Mouse (Mus musculus) kidney, adult 9 months (tissue): ENCODE measurements around the gene Akt3.

Source experiments
- DNase-seq: peaks from one replicate; pipeline ENCODE4 v3.0.0; 2022

The Akt3 gene

DNA sequence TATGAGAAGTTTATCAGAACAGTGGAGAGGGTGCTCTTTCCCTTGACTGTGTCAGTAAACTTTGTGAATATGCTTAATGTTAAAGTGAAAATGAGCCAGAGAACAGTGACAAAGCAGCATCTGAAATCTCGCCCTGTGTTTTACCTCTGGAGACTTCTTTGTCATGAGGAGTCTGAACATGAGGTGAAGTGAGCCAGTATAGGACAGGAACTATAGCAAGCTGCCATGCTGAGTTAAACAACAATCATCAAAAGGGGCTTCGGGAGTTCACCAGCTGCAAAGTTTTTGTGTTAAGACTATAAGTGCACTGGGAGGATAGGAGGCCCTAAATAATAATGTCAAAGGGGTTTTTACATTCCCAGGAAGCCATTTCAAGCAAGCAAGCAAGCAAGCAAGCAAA lies 71.3 kb downstream of the Akt3 start:
- DNase-seq = no peak

DNA sequence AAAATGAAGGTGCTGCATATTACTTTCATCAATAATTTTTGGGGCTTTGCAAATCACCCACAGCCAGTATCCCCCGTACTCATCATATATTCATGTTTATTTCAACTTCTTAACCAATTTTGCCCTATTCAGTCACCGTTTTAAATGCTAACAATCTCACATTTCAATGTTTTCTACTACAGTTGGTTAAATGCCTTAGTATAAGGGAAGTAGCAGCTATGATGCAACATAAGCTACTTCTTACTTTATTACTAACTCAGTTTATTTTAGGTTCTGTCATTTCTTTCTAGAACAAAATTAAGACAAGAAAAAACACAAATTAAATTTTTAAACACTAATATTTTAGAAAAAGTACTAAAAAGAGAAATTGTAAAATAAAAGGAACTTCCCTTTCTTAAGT lies 78.4 kb downstream of the Akt3 start:
- no peak for DNase-seq

DNA sequence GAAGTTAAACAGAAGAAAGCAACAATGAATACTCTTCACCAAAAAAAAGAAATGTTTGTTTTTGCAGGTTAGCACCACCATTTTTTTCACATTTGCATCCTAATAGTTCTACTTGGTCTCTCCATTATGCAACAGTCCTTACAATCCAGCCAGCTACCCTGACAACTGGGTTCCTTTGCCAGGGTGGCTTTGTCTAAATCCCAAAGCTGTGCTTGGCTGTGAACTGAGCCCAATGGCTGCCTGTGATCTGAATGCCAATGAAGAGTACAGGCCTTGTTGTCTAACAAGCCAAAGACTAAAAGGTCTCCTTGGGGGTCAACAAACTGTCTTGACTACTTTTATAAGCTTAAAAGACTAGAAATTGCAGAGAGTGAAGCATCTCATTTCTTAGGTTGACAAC lies 82.6 kb downstream of the Akt3 start:
- DNase-seq = no peak

DNA sequence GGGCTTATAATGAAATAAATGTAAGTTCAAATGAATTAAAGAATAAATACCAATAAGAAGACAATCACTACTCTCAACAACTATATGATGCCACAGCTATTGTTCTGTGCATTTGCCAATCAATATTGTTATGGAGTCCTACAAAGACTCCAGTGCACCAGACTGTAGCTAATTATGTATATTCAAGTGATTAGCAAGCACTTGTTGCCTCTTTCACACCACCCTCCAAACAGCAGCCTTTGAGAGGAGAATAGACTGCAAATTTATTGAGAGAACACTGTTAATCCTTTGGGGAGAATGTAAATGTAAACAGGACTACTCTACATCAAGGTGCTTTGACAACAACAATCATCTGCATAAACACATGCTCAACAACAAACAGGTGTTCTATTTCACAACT lies 86.7 kb downstream of the Akt3 start:
- DNase-seq = no peak

DNA sequence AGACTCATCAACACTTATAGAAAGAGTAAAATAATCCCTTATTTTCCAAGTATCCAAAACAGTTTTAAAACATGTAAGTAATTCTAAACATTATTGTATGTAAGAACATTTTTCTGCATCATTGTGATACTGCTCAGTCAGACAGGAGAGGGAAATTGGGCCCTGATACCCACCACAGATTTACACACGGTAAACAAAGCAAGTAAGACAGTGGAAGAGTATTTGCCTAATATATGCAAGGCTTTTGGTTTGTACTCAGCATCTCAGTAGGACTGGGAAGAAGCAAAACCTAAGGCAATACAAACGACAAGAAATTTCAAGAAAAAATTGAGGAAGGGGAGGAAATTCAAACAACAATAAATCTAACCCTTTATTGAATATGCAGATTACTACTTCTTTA lies 92.2 kb downstream of the Akt3 start:
- DNase-seq = no peak

DNA sequence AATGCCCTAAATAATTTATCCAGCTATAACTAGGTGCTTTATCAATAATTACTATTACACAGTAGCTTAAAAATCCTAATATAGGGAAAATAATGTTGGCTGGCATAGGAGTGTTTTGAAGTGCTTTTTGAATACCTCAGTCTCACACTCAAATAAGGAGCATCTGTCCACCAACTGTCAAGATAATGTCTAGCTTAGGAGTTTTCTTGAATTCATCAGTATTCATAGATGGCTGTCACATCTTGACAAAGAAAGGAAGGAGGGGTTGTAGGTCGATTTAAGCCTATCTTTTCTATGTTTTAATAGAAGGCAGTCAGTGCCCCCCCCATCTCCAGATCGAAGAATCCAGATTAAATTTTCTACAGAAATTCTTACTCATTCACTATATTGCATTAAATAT lies 92.7 kb downstream of the Akt3 start:
- DNase-seq = no peak

DNA sequence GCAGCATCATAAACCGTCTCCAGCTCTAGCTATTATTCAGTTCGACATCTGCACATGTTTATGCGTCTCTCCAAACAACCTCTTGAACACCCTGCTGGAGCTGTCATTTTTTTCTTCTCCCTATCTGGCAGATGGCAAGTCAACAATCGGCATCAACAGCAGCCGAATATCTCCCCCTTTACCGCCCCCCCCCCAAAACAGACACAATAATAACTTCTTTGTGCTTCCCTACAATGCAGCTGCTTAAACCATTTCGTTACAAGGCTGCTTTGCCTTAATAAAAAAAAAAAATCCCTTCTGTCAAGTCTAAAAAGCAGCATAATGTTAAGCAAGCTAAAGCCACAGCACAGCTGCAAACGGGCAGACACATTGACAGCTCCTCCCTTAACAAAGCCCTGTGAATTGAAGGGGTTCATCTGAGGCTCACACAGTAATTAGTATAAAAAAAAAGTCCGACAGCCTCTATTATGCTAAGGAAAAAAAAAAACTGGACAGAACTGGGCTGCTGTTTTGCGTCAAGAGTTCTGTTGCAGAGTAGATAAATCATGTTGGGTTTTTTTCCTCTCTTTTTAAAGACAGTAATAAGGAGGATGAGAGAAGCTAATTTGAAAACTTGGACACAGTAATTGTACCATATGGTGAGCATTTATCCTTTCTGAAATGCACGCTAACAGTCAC lies 107.5 kb downstream of the Akt3 start:
- no peak for DNase-seq

DNA sequence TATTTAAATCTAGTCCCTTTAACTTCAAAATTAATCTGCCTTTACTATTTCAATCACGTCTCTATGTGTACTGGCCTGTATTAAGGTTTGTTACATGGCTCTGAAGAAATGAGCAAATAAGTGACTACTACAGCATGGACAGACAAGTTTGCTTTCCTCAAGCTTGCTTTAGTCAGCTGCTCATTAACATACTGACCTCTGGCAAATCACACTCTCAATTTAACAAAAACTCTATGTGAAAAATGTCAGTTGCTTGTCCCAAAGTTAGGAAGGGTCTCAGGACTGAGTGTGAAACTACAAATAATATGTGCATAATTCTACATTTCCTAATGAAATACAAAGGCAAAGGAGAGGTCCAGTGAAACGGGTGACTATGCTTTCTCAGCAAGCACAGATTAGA lies 109.3 kb downstream of the Akt3 start:
- no peak for DNase-seq

DNA sequence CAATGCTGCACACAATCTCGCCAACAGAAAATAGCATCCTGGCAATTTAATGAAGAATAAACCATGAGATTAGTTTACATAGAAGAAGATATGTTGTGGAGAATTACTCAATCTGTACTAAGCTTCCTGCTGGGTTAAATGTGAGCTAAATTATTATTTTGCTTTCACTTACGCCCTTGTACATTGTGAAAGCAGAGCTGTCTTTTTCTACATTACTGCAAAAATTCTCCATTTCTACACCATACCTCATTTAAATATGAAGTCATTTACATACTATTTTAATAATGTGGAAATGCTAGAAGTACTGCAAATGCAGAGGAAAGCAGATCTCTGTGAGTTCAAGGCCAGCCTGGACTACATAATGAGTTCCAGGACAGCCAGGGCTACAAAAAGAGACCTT lies 116.5 kb downstream of the Akt3 start:
- no peak for DNase-seq

DNA sequence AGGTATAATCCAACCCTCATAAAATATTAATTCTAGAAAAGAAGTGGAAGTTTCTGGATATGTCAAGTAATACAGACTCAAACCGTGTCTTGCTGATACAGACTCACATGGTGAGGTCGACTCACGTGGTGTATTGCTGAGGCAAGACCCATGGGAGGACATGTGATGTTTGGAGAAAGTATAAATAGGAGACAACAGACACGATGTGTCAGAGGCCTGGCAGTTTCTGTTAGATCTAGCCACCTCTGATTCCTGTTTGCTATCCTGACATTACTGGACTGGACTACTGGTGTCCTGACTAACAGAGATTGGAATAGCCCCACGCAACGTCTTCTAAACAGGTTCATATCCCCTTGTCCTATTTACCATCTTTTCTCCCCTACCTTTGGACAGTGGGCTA lies 118.4 kb downstream of the Akt3 start:
- DNase-seq = no peak

DNA sequence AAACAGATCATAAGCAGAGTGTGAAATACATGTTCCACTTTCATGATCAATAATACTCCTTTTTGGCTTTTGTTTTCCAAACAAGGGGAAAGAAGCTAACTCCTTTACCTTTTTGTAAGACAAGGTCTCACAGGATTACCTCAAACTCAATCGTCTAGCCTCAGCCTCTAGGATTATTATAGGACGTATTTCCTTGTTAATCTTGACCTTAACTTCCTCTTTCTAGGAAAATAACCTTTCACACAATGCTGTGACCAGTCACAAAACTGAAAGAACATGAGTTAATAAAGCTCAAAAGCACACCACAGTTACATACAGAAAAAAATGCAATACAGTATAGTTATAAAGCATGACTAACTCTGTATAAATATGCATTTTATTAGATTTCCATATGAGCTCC lies 126.5 kb downstream of the Akt3 start:
- no peak for DNase-seq

DNA sequence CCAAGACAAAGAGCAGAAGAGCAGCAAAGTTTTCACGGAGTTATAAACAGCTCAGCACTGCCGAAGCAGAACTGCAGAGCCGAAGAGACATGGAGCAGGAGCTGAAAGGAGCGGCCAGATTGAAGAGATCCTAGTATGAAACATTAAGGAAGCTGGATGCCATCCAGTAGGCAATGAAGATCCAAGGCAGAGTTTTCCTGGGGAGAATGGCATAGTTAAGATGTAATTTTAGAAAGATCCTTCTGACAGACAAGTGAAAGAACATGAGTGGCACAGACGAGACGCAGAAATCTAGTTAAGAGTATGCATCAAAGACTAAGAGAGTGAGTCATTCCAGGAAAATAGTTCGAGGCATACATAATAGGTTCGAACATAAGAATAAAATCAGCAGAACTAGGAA lies 131.3 kb downstream of the Akt3 start:
- DNase-seq = no peak

DNA sequence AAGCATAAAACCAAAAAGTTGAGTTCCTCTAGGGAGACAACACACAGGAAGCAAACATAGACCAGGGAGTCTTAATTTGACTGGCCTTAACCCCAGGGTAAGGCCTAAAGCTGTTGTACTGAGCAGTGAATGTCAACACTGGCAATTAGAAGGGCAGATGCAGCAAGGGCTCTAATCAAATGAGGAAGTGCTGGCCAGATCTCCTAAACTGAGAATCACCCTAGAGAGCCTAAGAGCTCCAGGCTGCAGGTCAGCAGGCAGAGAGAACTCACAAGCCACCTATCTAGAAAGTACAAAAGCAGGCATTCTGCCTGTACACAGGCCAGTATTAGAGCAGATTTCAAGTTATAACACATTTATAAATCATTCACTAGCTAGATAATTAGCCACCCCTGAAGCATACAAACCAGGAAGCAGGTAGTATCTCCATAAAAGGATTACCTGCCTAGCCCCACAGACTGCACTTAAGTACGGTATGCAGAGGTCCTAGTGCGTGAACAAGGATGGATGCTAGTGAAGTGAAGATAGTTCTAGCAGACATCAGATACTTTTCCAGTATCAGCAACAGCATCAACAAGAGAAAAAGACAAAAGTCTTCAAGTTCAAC lies 147.2 kb downstream of the Akt3 start:
- DNase-seq = no peak

DNA sequence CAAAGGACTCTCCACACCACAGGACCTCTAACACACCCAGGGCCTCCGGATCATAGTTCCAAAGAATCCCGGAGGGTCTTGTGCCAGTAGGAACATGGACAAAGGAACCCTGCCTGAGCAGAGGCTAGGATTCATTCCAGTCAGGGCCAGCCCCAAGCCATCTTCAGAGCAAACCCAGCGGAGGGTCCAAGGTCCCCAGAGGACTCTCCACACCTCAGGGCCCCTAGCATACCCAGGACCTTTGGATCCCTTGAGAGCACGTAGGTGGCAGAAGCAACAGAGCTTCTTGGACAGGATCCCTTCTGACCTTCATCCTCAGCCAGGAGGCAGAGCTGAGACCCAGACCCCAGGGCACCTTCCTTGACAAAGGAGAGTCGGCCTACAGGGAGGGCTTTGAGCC lies 167.5 kb downstream of the Akt3 start:
- no peak for DNase-seq

DNA sequence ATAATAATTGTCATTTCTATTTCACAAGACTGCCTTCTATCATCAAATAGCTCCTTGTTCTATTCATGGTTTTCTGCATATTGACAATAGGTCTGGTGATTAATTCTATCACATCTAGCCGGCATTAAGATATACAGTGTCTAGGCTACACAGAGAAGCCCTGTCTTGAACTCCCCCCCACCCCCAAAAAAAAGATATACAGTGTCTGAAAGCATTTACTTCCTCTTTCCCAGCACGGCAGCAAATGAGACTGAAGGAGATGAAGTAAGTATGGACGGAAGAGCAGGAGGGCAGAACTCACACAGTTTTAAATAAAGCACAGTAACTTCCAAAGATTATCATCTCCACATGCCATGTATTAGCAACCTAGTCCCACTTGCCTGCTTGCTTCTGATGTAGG lies 168.5 kb downstream of the Akt3 start:
- DNase-seq = no peak

DNA sequence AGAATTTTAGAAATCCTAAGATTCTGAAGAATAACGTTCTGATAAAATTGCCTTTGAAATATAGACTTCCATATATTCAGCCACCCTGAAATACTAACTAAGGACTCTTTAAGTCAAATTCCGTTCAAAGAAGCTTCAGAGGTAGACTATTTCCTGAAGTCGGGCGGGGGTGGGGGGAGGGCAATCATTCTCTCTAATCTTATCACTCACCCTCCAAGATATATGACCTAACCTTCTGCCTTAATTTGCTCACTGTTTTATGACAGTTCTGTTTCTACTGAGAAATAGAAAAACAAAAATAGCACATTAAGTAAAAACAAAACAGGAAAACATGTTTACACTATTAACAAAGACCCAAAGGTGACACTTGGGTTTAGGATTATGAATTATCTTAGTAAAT lies 169.0 kb downstream of the Akt3 start:
- DNase-seq = no peak

DNA sequence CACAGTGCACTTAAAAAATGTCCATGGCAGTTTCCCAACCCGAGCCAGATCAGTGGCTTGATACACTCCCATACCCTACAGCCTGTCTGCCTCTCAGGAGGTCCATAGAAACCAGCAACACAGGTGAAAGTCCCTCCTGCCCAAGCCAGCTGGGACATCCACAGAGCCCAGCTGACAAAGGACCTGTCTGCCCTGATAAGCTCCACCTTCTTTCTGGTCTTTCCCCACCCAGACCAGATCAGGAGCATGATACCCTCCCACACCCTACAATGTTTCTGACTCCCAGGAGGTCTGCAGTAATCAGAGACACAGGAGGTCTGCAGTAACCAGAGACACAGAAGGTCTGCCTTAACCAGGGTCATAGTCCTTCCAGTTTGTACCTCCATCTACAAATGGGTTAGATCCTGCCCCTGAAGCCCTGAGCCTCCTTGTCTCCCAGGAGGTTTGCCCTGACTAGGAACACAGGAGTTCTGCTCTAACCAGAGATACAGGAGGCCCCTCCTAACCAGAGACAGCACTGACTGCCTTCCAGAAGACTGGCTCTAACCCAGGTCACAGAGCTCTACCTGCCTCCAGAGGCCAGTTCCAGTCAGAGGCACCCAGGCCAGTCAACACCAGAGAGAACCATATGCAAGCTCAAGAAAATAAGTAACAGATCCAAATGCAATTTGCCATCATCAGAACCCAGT lies 175.9 kb downstream of the Akt3 start:
- no peak for DNase-seq

DNA sequence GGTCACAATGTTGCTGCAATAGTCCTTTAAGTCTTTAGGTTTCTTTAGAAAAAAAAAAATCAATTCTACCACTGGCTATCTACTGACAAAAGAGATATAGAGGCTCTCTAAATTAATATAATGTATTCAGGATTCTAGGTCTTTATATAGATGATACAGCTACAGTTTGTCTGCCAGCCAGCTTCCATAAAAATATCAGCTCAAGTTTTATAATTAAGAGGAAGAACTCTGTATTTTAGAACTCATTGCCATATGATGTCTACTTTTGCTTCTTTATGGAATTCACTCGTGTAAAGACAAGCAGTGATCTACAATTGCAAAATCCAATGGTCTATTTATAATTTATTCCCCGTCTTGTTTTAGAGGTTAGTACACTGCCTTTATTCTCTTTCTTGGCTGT lies 188.8 kb downstream of the Akt3 start:
- DNase-seq = no peak

DNA sequence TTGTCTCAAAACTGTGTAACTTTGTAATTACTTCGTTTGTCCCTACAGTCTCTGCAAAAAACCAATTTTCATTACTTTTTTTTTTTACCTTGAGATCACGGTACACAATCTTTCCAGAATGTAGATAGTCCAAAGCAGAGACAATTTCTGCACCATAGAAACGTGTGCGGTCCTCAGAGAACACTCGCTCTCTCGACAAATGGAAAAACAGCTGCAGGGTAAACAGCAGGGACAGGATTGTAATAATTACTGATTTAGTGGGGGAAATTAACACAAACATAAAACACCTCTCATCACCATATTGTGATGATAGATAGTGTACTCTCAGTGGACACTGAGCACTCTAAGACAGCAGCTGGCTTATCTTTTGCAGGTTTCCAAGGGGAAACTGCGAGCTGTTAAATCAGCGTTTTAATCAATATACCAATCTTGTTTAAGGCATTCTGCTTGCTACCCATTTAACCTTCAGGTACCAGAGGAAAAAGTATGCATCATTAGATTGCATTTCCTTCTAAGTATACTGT lies 190.8 kb downstream of the Akt3 start:
- DNase-seq = no peak

DNA sequence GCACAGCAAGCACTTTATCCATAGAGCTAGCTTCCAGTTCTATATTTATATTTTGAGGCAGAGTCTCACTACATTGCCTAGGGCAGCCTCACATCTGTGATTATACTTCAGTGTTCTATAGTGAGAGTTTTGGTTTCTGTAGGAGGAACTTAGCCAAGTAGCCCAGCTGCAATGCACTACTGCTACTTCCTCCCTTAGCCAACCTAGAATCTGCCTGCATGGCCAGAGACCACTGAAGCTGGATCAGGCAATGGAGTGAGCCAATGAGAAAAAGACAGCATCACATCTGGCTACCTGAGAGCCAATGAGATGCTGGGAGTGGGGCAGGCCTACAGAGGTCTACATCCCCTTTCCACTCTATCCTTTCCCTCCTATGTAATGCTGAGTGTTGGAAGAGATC lies 192.3 kb downstream of the Akt3 start:
- DNase-seq = no peak

DNA sequence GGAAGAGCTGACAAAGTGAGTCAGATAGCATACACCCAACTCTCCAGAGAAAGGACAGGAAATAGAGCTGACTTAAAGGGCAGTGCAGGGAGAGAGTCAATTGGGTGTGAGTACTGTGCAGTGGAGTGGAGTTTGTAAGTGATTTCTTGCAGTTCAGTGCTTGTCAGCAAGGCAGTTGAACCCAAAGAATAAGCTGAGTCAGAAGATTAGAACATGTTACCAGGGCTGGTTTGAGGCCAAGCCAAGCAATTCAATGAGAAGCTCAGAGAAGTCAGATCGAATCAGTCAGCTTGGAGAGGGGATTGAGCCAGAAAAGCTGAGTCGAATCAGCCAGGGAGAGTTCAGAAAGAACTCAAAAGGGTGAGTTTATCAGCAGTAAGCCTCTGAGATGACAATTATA lies 196.2 kb downstream of the Akt3 start:
- DNase-seq = no peak

DNA sequence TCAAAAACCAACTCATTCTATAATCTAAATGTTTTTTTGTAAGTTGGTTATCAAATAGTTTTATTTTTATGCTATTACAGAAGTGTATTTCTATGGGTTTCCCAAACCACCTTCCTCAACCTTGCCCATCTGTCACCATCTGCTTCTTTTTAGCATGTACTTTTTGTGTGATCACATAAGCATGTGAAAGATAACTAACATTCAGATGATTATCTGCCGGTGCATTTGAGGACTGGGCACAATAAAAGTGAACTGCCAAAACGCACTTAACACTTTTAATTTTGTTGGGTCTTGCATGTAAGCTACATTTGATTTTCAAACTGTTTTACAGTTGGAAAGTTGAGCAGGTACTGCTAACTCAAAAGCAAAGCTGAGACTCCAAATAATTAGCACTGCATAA lies 203.1 kb downstream of the Akt3 start:
- DNase-seq = no peak

DNA sequence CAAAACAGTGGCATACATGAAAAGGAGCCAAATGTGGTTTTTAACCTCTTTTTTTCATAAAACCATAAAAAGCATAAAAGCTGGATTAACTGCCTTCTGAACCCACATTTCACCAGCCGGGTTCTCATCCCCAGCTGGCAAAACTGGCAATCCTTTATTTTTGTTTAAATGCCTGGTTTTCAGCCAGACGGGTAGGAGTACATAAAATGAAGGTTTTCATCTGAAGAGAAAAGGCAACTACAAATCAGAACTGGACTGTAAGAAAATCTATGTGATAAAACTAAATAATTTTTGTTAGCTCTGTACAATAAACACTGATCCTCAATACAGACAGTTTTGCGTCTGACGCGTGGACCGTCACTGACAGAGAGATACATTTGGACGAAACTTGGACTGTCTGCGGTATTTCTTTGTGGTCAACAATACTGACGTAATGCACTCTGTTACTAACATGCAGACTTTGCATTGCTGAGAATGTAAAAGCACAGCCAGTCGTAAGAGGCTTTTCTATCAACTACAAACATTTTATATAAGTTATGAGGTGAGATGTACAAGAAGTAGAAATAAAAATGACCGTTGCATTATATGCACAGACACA lies 206.5 kb downstream of the Akt3 start:
- no peak for DNase-seq

DNA sequence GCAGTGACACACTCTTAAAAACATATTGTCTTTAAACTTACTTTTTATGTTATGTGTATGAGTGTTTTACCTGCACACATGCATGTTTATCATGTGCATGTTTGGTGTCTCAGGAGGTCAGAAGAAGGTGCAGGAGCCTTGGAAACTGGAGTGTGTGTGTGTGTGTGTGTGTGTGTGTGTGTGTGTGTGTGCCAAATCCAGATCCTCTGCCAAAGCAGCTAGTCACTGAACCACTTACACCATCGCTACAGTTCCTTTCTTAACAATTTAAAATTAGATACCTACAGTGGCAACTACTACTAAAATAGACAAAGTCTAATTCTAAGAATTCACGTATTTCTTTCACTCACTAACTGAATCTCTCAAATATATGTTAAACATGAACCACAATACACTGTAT lies 209.2 kb downstream of the Akt3 start:
- no peak for DNase-seq
